Mouse (Mus musculus): ENCODE results near the gene Ifi27. TPM values are rescaled to one million over a fixed set of nuclear protein-coding genes. Genes with fewer than 3 reads are reported as not detected.
"Not testable (repeated sequence)": the region's sequence is repeated elsewhere in the genome, so short reads cannot be mapped to it uniquely, and the experiment has no call there.

Gene Ifi27
- polyA plus RNA-seq, 1 experiment from 2014 or later = 1.2 TPM

GRCm38 (mm10) chr12:103425016-103425728 is 8.8 kb upstream of the Ifi27 start:
- DNase-seq (ENCODE audit: low spot score) = no peak
- H3K9me3 ChIP-seq = no peaks in the 10 kb centered on the region
- peak overlapping the region; percentile 97 for H3K4me3 ChIP-seq
- peaks cover 26% of the 10 kb centered on the region for H3K4me1 ChIP-seq
- no peaks in the 10 kb centered on the region for H3K27me3 ChIP-seq (replicated peaks; ENCODE audit: low read depth, poor library complexity, severe bottlenecking)
- WGBS = 9% methylated on average over 33 of the region's 33 CpGs
- peaks cover 26% of the 10 kb centered on the region for H3K36me3 ChIP-seq (replicated peaks)
- peak overlapping the region; percentile 87 for H3K27ac ChIP-seq (replicated peaks)

- Histone ChIP-seq H3K27ac (replicated peaks) (peak within 1 kb of the TSS; percentile 87), H3K4me3 (peak within 1 kb of the TSS; percentile 97), H3K36me3 (replicated peaks) (peaks cover 26% of the 10 kb centered on the region), H3K27me3 (replicated peaks; ENCODE audit: low read depth, poor library complexity, severe bottlenecking) (no peaks in the 10 kb centered on the region), H3K9me3 (no peaks in the 10 kb centered on the region), H3K4me1 (peaks cover 26% of the 10 kb centered on the region)
- DNase-seq (ENCODE audit: low spot score) = peak; percentile 99
- 2% methylated on average over 33 of the region's 33 CpGs for WGBS
These were observed 8.1 kb upstream of the Ifi27 start, which contains the start of gene Ddx24 for GRCm38 (mm10) chr12:103425729-103426470. Ddx24 (minus strand) TSS chr12:103425830.

GRCm38 (mm10) chr12:103426710-103427109 is 7.3 kb upstream of the Ifi27 start:
- Histone ChIP-seq H3K27ac (replicated peaks) (no peak overlapping the region), H3K9me3 (no peaks in the 10 kb centered on the region), H3K4me3 (no peak overlapping the region), H3K36me3 (replicated peaks) (peaks cover 20% of the 10 kb centered on the region), H3K27me3 (replicated peaks; ENCODE audit: low read depth, poor library complexity, severe bottlenecking) (no peaks in the 10 kb centered on the region), H3K4me1 (peaks cover 22% of the 10 kb centered on the region)
- no peak for DNase-seq (ENCODE audit: low spot score)
- 87% methylated on average over 7 of the region's 7 CpGs for WGBS

GRCm38 (mm10) chr12:103433430-103433829 is 581 bp upstream of the Ifi27 start:
- Histone ChIP-seq H3K27me3 (replicated peaks; ENCODE audit: low read depth, poor library complexity, severe bottlenecking) (no peaks in the 10 kb centered on the region), H3K36me3 (replicated peaks) (no peaks in the 10 kb centered on the region), H3K9me3 (no peaks in the 10 kb centered on the region), H3K4me1 (peaks cover 5% of the 10 kb centered on the region; the same call in 1 of the 2 replicates), H3K4me3 (no peak overlapping the region), H3K27ac (replicated peaks) (no peak overlapping the region)
- 94% methylated on average over 2 of the region's 2 CpGs for WGBS
- no peak for DNase-seq (ENCODE audit: low spot score)

- H3K4me3 ChIP-seq = no peak overlapping the region
- DNase-seq (ENCODE audit: low spot score) = no peak
- peaks cover 5% of the 10 kb centered on the region; the same call in 1 of the 2 replicates for H3K4me1 ChIP-seq
- no peaks in the 10 kb centered on the region for H3K27me3 ChIP-seq (replicated peaks; ENCODE audit: low read depth, poor library complexity, severe bottlenecking)
- no peak overlapping the region for H3K27ac ChIP-seq (replicated peaks)
- H3K36me3 ChIP-seq (replicated peaks) = no peaks in the 10 kb centered on the region
- no peaks in the 10 kb centered on the region for H3K9me3 ChIP-seq
These were observed 850 bp downstream of the Ifi27 start for GRCm38 (mm10) chr12:103434861-103435260.

GRCm38 (mm10) chr12:103437601-103438000 is 3.6 kb downstream of the Ifi27 start:
- no peaks in the 10 kb centered on the region for H3K36me3 ChIP-seq (replicated peaks)
- no peak overlapping the region for H3K27ac ChIP-seq (replicated peaks)
- 88% methylated on average over 1 of the region's 1 CpGs for WGBS
- no peak for DNase-seq (ENCODE audit: low spot score)
- H3K4me3 ChIP-seq = no peak overlapping the region
- peaks cover 5% of the 10 kb centered on the region; the same call in 1 of the 2 replicates for H3K4me1 ChIP-seq
- H3K9me3 ChIP-seq = no peaks in the 10 kb centered on the region
- H3K27me3 ChIP-seq (replicated peaks; ENCODE audit: low read depth, poor library complexity, severe bottlenecking) = no peaks in the 10 kb centered on the region

GRCm38 (mm10) chr12:103443524-103443923 is 9.5 kb downstream of the Ifi27 start, which contains the start of gene Ifi27l2a:
Ifi27l2a (minus strand) TSS chr12:103443680.
- WGBS = 59% methylated on average over 3 of the region's 3 CpGs
- Histone ChIP-seq H3K4me1 (no peaks in the 10 kb centered on the region), H3K4me3 (no peak within 1 kb of the TSS), H3K36me3 (replicated peaks) (no peaks in the 10 kb centered on the region), H3K27ac (replicated peaks) (no peak within 1 kb of the TSS), H3K27me3 (replicated peaks; ENCODE audit: low read depth, poor library complexity, severe bottlenecking) (no peaks in the 10 kb centered on the region), H3K9me3 (no peaks in the 10 kb centered on the region)
- DNase-seq (ENCODE audit: low spot score) = no peak

- DNase-seq (ENCODE audit: low spot score); H3K4me3 ChIP-seq; H3K27me3 ChIP-seq (replicated peaks; ENCODE audit: low read depth, poor library complexity, severe bottlenecking); H3K27ac ChIP-seq (replicated peaks); H3K9me3 ChIP-seq; H3K36me3 ChIP-seq (replicated peaks); H3K4me1 ChIP-seq: not testable (repeated sequence)
- 42% methylated on average over 6 of the region's 7 CpGs for WGBS
These were observed 10.2 kb downstream of the Ifi27 start for GRCm38 (mm10) chr12:103444261-103444660.

GRCm38 (mm10) chr12:103445060-103445459 is 11.0 kb downstream of the Ifi27 start:
- DNase-seq (ENCODE audit: low spot score) = no peak
- H3K36me3 ChIP-seq (replicated peaks) = no peaks in the 10 kb centered on the region
- no peak overlapping the region for H3K27ac ChIP-seq (replicated peaks)
- H3K9me3 ChIP-seq = no peaks in the 10 kb centered on the region
- H3K4me3 ChIP-seq = no peak overlapping the region
- WGBS = 72% methylated on average over 3 of the region's 3 CpGs
- no peaks in the 10 kb centered on the region for H3K4me1 ChIP-seq
- H3K27me3 ChIP-seq (replicated peaks; ENCODE audit: low read depth, poor library complexity, severe bottlenecking) = no peaks in the 10 kb centered on the region

- Histone ChIP-seq H3K27me3 (replicated peaks; ENCODE audit: low read depth, poor library complexity, severe bottlenecking) (no peaks in the 10 kb centered on the region), H3K4me3 (no peak overlapping the region), H3K27ac (replicated peaks) (no peak overlapping the region), H3K9me3 (no peaks in the 10 kb centered on the region), H3K36me3 (replicated peaks) (no peaks in the 10 kb centered on the region), H3K4me1 (no peaks in the 10 kb centered on the region)
- no peak for DNase-seq (ENCODE audit: low spot score)
These were observed 19.4 kb downstream of the Ifi27 start for GRCm38 (mm10) chr12:103453361-103453760.

- no CpG with 5 or more reads among the region's 1 CpGs for WGBS
- not testable (repeated sequence) for H3K36me3 ChIP-seq (replicated peaks); H3K27ac ChIP-seq (replicated peaks); H3K4me1 ChIP-seq; H3K27me3 ChIP-seq (replicated peaks; ENCODE audit: low read depth, poor library complexity, severe bottlenecking); H3K4me3 ChIP-seq; DNase-seq (ENCODE audit: low spot score); H3K9me3 ChIP-seq
These were observed 22.7 kb downstream of the Ifi27 start for GRCm38 (mm10) chr12:103456727-103457126.

GRCm38 (mm10) chr12:103457140-103457539 is 23.1 kb downstream of the Ifi27 start, which contains the start of gene Ifi27l2b:
Ifi27l2b (minus strand) TSS chr12:103457223.
- H3K4me3 ChIP-seq = no peak within 1 kb of the TSS
- no peaks in the 10 kb centered on the region for H3K36me3 ChIP-seq (replicated peaks)
- H3K9me3 ChIP-seq = no peaks in the 10 kb centered on the region
- H3K4me1 ChIP-seq = no peaks in the 10 kb centered on the region
- no peak for DNase-seq (ENCODE audit: low spot score)
- 75% methylated on average over 3 of the region's 3 CpGs for WGBS
- no peaks in the 10 kb centered on the region for H3K27me3 ChIP-seq (replicated peaks; ENCODE audit: low read depth, poor library complexity, severe bottlenecking)
- no peak within 1 kb of the TSS for H3K27ac ChIP-seq (replicated peaks)

GRCm38 (mm10) chr12:103474481-103474880 is 40.5 kb downstream of the Ifi27 start:
- DNase-seq (ENCODE audit: low spot score) = no peak
- H3K4me3 ChIP-seq = no peak overlapping the region
- no peaks in the 10 kb centered on the region for H3K27me3 ChIP-seq (replicated peaks; ENCODE audit: low read depth, poor library complexity, severe bottlenecking)

More at GRCm38 (mm10) chr12:103474481-103474880, 40.5 kb downstream of the Ifi27 start:
- Histone ChIP-seq H3K4me1 (no peaks in the 10 kb centered on the region), H3K27ac (replicated peaks) (no peak overlapping the region), H3K36me3 (replicated peaks) (no peaks in the 10 kb centered on the region), H3K9me3 (0 out of 2 replicates have a peak, but pooled peaks cover 2% of the 10 kb centered on the region)
- 64% methylated on average over 2 of the region's 2 CpGs for WGBS
